Mouse (Mus musculus): ENCODE measurements at regions not wholly inside any gene's neighbourhood (a gene's known extent, or its start where the extent isn't known, plus 50 kb on each side); places are given as distances from the start of the nearest gene placed in this dataset.

GRCm38 (mm10) chr4:114334850-114335249 is 71.7 kb upstream of the Trabd2b start:
- no peak for TF ChIP-seq POLR2AphosphoS2 (IDR thresholded peaks at IDR 0.05; ENCODE audit: low read depth, low read length)
- TF ChIP-seq USF1 (IDR thresholded peaks at IDR 0.05; ENCODE audit: low read depth, low read length) = no peak
- no peak for TF ChIP-seq MAFK (IDR thresholded peaks at IDR 0.05; ENCODE audit: insufficient replicate concordance, low read length)
- TF ChIP-seq EP300 (IDR thresholded peaks at IDR 0.05; ENCODE audit: low read length) = no peak
- TF ChIP-seq RCOR1 (conservative IDR thresholded peaks at IDR 0.05; ENCODE audit: low read depth, low read length) = no peak
- TF ChIP-seq CTCF (conservative IDR thresholded peaks at IDR 0.05 in 1 of 2, IDR thresholded peaks at IDR 0.05 in 1 of 2; ENCODE audit: low read depth in 2 of 2, low read length in 2 of 2) = no peak
- no peak for TF ChIP-seq MEF2A (IDR thresholded peaks at IDR 0.05; ENCODE audit: borderline replicate concordance, low read depth, low read length)
- no peak for TF ChIP-seq MYC (IDR thresholded peaks at IDR 0.05; ENCODE audit: low read depth, low read length)
